Mouse (Mus musculus): ENCODE results near the gene Chrm2. TPM values are rescaled to one million over a fixed set of nuclear protein-coding genes. Genes with fewer than 3 reads are reported as not detected.

The Chrm2 gene
- polyA plus RNA-seq, 1 experiment from 2014 or later = 0.21 TPM

DNA sequence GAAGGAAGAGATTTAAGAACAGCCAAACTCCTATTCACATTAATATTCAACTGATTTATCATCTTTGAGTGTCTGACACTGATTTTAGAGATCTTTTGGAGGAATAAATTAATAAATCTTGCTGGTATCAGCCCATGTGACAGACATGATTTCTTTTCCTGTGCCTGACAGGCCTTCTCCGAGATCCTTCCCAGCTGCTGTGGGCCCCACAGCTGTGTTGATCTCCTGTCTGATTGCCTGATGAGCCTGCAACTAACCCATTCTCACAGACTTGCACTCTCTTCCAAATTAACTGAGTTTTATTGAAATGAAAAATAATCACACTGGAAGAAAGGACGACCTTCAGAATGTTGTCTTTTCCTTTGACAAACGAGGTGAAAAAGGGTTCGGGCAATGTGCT is 140.6 kb downstream of the Chrm2 start:
- Histone ChIP-seq H3K27ac (ENCODE audit: low read depth) (no peak overlapping the region), H3K4me3 (ENCODE audit: low read depth, low read length) (no peak overlapping the region), H3K9me3 (ENCODE audit: low read length) (no peaks in the 10 kb centered on the region), H3K4me1 (ENCODE audit: insufficient read depth) (no peaks in the 10 kb centered on the region), H3K36me3 (replicated peaks; ENCODE audit: insufficient read depth, low read length) (no peaks in the 10 kb centered on the region), H3K27me3 (ENCODE audit: insufficient read depth, low read length) (no peaks in the 10 kb centered on the region), H3K4me2 (ENCODE audit: low read depth, low read length) (no peak overlapping the region), H3K9ac (replicated peaks) (no peak overlapping the region)
- ATAC-seq (no peak), DNase-seq (no peak)
- TF ChIP-seq EP300 (IDR thresholded peaks at IDR 0.05; ENCODE audit: low read depth) (no peak), CTCF (IDR thresholded peaks at IDR 0.05; ENCODE audit: low read depth) (no peak)
- 62% methylated on average over 4 of the region's 4 CpGs for WGBS (ENCODE audit: insufficient replicate concordance)

DNA sequence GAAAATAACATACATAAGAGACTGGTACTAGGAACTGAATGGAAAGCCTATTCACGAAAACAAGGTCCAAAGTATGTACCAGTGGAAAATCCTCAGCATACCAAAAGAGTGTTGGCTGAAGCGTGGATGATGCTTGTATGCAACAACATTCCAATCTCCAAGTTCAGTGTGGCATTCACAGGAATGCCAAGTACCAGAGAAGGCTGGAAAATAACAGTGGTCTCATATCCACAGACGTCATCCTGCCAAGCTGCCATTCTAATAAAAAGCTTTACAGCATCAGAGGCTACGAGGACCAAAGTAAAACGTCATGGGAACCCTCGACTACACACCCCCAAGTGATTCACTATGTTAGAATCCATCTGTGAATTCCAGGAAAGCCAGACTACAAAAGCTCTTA is 153.4 kb downstream of the Chrm2 start:
- Histone ChIP-seq H3K4me2 (ENCODE audit: low read depth, low read length) (no peak overlapping the region), H3K4me3 (ENCODE audit: low read depth, low read length) (no peak overlapping the region), H3K9me3 (ENCODE audit: low read length) (no peaks in the 10 kb centered on the region), H3K9ac (replicated peaks) (no peak overlapping the region), H3K4me1 (ENCODE audit: insufficient read depth) (no peaks in the 10 kb centered on the region), H3K36me3 (replicated peaks; ENCODE audit: insufficient read depth, low read length) (no peaks in the 10 kb centered on the region), H3K27ac (ENCODE audit: low read depth) (no peak overlapping the region), H3K27me3 (ENCODE audit: insufficient read depth, low read length) (no peaks in the 10 kb centered on the region)
- DNase-seq (no peak), ATAC-seq (no peak)
- 72% methylated on average over 6 of the region's 6 CpGs for WGBS (ENCODE audit: insufficient replicate concordance)
- TF ChIP-seq CTCF (IDR thresholded peaks at IDR 0.05; ENCODE audit: low read depth) (no peak), EP300 (IDR thresholded peaks at IDR 0.05; ENCODE audit: low read depth) (no peak)

DNA sequence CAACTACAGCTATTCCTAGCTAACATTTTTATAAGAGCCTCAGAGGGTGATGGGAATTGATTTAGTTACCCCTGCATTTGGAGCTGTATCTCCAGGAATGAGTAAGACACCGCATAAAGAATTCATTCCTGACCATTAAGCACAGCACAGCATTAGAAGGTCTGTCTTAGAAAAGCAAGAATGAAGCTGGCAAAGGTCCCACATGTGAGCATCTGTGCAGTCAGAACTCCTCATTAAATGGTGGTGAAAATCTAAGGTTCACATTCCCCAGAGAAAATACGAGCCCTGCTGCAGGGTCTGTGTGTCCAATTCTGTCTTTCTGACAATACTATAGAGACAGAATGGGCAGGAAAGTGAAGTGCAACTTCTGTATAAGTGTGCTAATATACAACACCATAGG is 179.0 kb downstream of the Chrm2 start:
- Histone ChIP-seq H3K4me2 (ENCODE audit: low read depth, low read length) (no peak overlapping the region), H3K4me3 (ENCODE audit: low read depth, low read length) (no peak overlapping the region), H3K9ac (replicated peaks) (no peak overlapping the region), H3K36me3 (replicated peaks; ENCODE audit: insufficient read depth, low read length) (no peaks in the 10 kb centered on the region), H3K9me3 (ENCODE audit: low read length) (no peaks in the 10 kb centered on the region), H3K27me3 (ENCODE audit: insufficient read depth, low read length) (no peaks in the 10 kb centered on the region), H3K4me1 (ENCODE audit: insufficient read depth) (no peaks in the 10 kb centered on the region), H3K27ac (ENCODE audit: low read depth) (no peak overlapping the region)
- no peak for DNase-seq
- no peak for ATAC-seq
- 74% methylated on average over 2 of the region's 2 CpGs for WGBS (ENCODE audit: insufficient replicate concordance)
- TF ChIP-seq CTCF (IDR thresholded peaks at IDR 0.05; ENCODE audit: low read depth) (no peak), EP300 (IDR thresholded peaks at IDR 0.05; ENCODE audit: low read depth) (no peak)

MicroRNAs encoded within 50 kb of the gene (microRNA counts, 519-probe panel; counts per million panel counts)
- not detected for microRNA mmu-miR-490

Small RNA genes within 50 kb of the gene (microRNA-seq; reads per million reads assigned to microRNA genes)
- gene Mir490 = 7.7 reads per million, percentile 15 among the genes with 10 or more reads in this experiment

Measured in liver, postnatal 0 days (tissue).